ENCODE assay signal across 7 mouse cellular contexts in the genomic region with DNA sequence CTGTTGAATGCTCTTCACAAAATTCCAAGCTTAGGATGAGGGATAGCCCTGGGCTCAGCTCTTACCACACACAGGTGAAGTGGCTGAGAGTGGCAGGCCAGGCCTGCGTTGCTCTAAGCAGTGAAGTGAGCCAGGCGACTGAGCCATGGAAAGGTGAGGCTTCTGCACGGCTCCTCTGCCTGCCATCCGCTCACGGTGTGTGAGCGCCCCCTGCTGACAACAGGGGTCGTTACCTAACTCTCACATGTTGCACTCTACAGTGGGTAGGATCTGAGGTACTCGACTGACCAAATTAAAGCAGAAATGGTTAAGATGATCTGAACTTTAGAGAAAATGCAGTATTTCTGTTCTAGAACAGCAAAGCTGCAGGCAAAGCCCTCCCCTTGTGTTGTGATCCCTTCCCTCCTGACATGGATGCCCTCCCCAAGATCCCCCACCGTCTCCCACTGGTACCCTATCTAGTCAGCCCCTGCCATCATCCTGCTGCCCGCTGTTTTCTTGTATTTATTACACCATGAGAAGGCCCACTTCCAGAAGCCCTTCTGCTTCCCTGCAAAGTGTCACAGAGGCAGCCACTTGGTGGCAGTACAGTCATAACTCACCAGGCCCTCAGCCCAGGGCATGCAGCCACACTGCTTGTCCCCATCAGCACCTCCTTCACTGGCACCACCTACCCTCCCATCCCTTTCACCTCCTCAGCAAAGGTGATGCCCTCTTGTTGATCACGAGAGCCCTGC. TPM values are rescaled to one million over a fixed set of nuclear protein-coding genes. Genes with fewer than 3 reads are reported as not detected.
DNase-seq lines count a peak whose midpoint lies in the region; ATAC-seq lines count a peak whose summit lies in the region.

No protein-coding gene starts in this region.

- H3K27me3 ChIP-seq in intestine, embryonic 15.5 days (replicated peaks) = no peaks in the 10 kb centered on the region
- H3K27me3 ChIP-seq in midbrain, embryonic 10.5 days (ENCODE audit: low read depth, poor library complexity, severe bottlenecking) = no peaks in the 10 kb centered on the region

- intact Hi-C loops in gastrocnemius, postnatal 36 days (cut with DNase I) = loop anchor here (2.0 to 5.0 kb wide), 2 partner anchors 92 to 330 kb away; no protein-coding TSS in a partner anchor
- intact Hi-C loops in left cerebral cortex, postnatal 36 days (cut with DNase I) = loop anchor here (2.0 kb wide), 1 partner anchor 330 kb away; no protein-coding TSS in a partner anchor

- H3K27ac ChIP-seq in intestine, embryonic 15.5 days = no peak overlapping the region
- H3K27ac ChIP-seq in midbrain, embryonic 10.5 days (replicated peaks) = no peak overlapping the region

- DNase-seq in adrenal gland, adult 2 months = peak; percentile 75
- DNase-seq in embryo, embryonic 10.5 days (ENCODE audit: low spot score) = peak; percentile 84
- peak; percentile 59 to 67 for DNase-seq in gastrocnemius, postnatal 36 days
- peak; percentile 70 to 75 for DNase-seq in left cerebral cortex, postnatal 36 days (ENCODE audit: low spot score in 2 of 2)
- DNase-seq in midbrain, embryonic 10.5 days (ENCODE audit: low spot score) = peak; percentile 69
- peak; percentile 91 for DNase-seq in right cerebral cortex, postnatal 4 days

- WGBS in intestine, embryonic 15.5 days = 26% methylated on average over 11 of the region's 11 CpGs
- WGBS in midbrain, embryonic 10.5 days = 31% methylated on average over 11 of the region's 11 CpGs

- no peak overlapping the region for H3K4me3 ChIP-seq in intestine, embryonic 15.5 days (replicated peaks)
- H3K4me3 ChIP-seq in midbrain, embryonic 10.5 days = no peak overlapping the region

- H3K36me3 ChIP-seq in intestine, embryonic 15.5 days = peaks cover 5% of the 10 kb centered on the region
- H3K36me3 ChIP-seq in midbrain, embryonic 10.5 days = peaks cover 98% of the 10 kb centered on the region

- peaks cover 8% of the 10 kb centered on the region; the same call in 1 of the 2 replicates for H3K4me1 ChIP-seq in intestine, embryonic 15.5 days (replicated peaks)
- peaks cover 15% of the 10 kb centered on the region for H3K4me1 ChIP-seq in midbrain, embryonic 10.5 days

- no peaks in the 10 kb centered on the region for H3K9me3 ChIP-seq in intestine, embryonic 15.5 days
- no peaks in the 10 kb centered on the region for H3K9me3 ChIP-seq in midbrain, embryonic 10.5 days (replicated peaks)

- H3K4me2 ChIP-seq in intestine, embryonic 15.5 days (replicated peaks) = no peak overlapping the region

- peak; percentile 87 for ATAC-seq in intestine, embryonic 15.5 days

- no peak overlapping the region for H3K9ac ChIP-seq in intestine, embryonic 15.5 days

RNA-seq across cellular contexts. Expression of gene Sun1, which starts 21.4 kb away (rescaled TPM):
- 10 to 100 TPM; 74.4 to 93.7 TPM for total RNA-seq in adrenal gland, adult 2 months (2021)
- 44.5 and 61.5 TPM in 2 replicates for polyA plus RNA-seq in adrenal gland, adult 2 months (2012; rRNA removed)
- total RNA-seq in gastrocnemius, postnatal 36 days (2021) = 10 to 100 TPM; 32.6 to 37.6 TPM
- 39.8 and 41.2 TPM in 2 replicates for polyA plus RNA-seq in intestine, embryonic 15.5 days (2015; fragmentation: Nextera tagmentation; extraction: Ambion mirVana)
- 100 to 1,000 TPM; 136 to 141 TPM for total RNA-seq in left cerebral cortex, postnatal 36 days (2021)
- 46.9 and 49.6 TPM in 2 replicates for polyA plus RNA-seq in midbrain, embryonic 10.5 days (2016; fragmentation: Nextera tagmentation; extraction: Ambion mirVana)

RNA-seq across cellular contexts. Expression of gene Dnaaf5, which starts 29.0 kb away (rescaled TPM):
- total RNA-seq in adrenal gland, adult 2 months (2021) = 10 to 100 TPM; 20.1 to 24.2 TPM
- polyA plus RNA-seq in adrenal gland, adult 2 months (2012; rRNA removed) = 46.2 and 48.9 TPM in 2 replicates
- 10 to 100 TPM; 13.5 to 14.4 TPM for total RNA-seq in gastrocnemius, postnatal 36 days (2021)
- polyA plus RNA-seq in intestine, embryonic 15.5 days (2015; fragmentation: Nextera tagmentation; extraction: Ambion mirVana) = 7.0 and 7.5 TPM in 2 replicates
- 1 to 10 TPM; 6.7 to 7.7 TPM for total RNA-seq in left cerebral cortex, postnatal 36 days (2021)
- polyA plus RNA-seq in midbrain, embryonic 10.5 days (2016; fragmentation: Nextera tagmentation; extraction: Ambion mirVana) = 6.7 and 7.7 TPM in 2 replicates

RNA-seq across cellular contexts. Expression of gene Prkar1b, which starts 29.3 kb away (rescaled TPM):
- 10 to 100 TPM; 32.5 to 56.3 TPM for total RNA-seq in adrenal gland, adult 2 months (2021)
- polyA plus RNA-seq in adrenal gland, adult 2 months (2012; rRNA removed) = 31.8 and 34.3 TPM in 2 replicates
- total RNA-seq in gastrocnemius, postnatal 36 days (2021) = 1 to 10 TPM; 1.2 to 1.5 TPM
- 25.3 and 26.1 TPM in 2 replicates for polyA plus RNA-seq in intestine, embryonic 15.5 days (2015; fragmentation: Nextera tagmentation; extraction: Ambion mirVana)
- total RNA-seq in left cerebral cortex, postnatal 36 days (2021) = 100 to 1,000 TPM; 738 to 861 TPM
- 9.4 and 21.6 TPM in 2 replicates for polyA plus RNA-seq in midbrain, embryonic 10.5 days (2016; fragmentation: Nextera tagmentation; extraction: Ambion mirVana)

Comparison
In these comparisons a context has a peak if more than half of its experiments do, and no peak if none do; other contexts are left out.
1. RNA of gene Prkar1b, which starts 29.3 kb away (total RNA-seq): 738 to 861 TPM in left cerebral cortex, postnatal 36 days and 32.5 to 56.3 TPM in adrenal gland, adult 2 months; 1.2 to 1.5 TPM in gastrocnemius, postnatal 36 days; every median in the first group is over 10 times any median in the second.
2. Peak in every context shown above with its lines, with median percentiles within 50 percentile points of each other: DNase-seq.